Mouse (Mus musculus): ENCODE measurements at regions not wholly inside any gene's neighbourhood (a gene's known extent, or its start where the extent isn't known, plus 50 kb on each side); places are given as distances from the start of the nearest gene placed in this dataset.

DNA sequence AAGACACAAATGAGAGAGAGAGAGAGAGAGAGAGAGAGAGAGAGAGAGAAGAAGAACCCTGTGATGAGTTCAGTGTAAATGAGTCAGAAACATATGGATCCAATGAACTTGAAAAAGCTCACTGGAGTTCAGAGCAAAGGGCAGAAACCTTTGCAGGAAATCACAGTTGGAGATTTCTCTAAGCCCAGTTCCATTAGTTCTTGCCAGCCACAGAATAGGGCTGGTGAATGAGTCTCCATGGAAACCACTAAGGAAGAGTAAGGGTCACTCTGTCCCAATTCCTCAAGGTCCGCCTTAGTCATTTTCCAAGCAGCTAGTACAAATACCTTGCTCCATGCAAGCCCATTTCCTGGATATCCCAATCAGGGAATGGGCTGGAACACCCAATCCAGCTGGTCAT is 93.2 kb downstream of the Snx19 start:
- no peak for DNase-seq

DNA sequence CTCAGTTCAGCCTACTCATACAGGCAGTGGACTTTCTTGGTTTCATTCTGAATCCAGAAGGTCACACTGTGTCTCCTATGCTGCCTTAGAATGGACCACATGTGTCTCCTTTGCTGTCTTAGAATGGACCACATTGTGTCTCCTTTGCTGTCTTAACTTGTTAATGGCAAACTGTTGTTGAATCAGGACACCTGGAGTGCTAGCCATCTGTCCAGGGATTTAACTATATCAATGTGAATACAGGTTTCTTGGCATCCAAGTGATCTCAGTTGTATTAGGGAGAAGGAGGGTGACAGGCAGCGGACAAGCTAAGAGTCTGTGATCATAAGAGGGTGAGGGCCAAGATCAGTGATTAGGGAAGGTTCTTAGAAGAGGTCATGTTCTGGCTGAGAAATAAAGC is 92.3 kb downstream of the Snx19 start:
- DNase-seq = peak; percentile 48
